In genomic region chr1:62875631-62876030, GRCm38 (mm10) we compare ENCODE assay signal across 17 mouse cellular contexts.
DNase-seq lines count a peak whose midpoint lies in the region; TF ChIP-seq lines count a peak whose summit lies in the region.
"Had no signal": no experiment of that assay in that cellular context is flagged by ENCODE, and none has a peak within 500 bp of the region (broad histone marks: within the 10 kb centered on the region; RNA-seq: fewer than 3 reads in every experiment).

No protein-coding gene starts in this region.

- WGBS in lung, adult 2 months: 58% methylated on average over 9 of the region's 9 CpGs

- peak; percentile 17 to 25 for DNase-seq in spleen, postnatal 36 days (ENCODE audit: low spot score in 2 of 2)
- no peak for DNase-seq in spleen, postnatal 10 days (ENCODE audit: low spot score in 2 of 2)
- DNase-seq in induced T-regulatory cell, adult 2 months (ENCODE audit: low read depth): peak; percentile 69
- DNase-seq in thymus, adult 18-20 months: peak; percentile 8 to 26
- DNase-seq in lung, adult 2 months: no peak
- DNase-seq in urinary bladder, postnatal 4 days (ENCODE audit: low spot score in 2 of 2): no peak
- no peak for DNase-seq in left cerebral cortex, adult 8-10 months (ENCODE audit: low spot score in 2 of 2)
- DNase-seq in gastrocnemius, postnatal 36 days: no peak
- DNase-seq: adrenal gland, adult 2 months; cerebellum, adult 11 months; cerebellum, postnatal 25 days; heart, adult 18-20 months; heart, postnatal 4 days; kidney, postnatal 4 days; lung, embryonic 14.5 days had no signal

- TF ChIP-seq POLR2A in lung, adult 2 months (IDR thresholded peaks at IDR 0.05; ENCODE audit: borderline replicate concordance, extremely low read depth, low read depth, low read length): no peak

- H3K4me1 ChIP-seq in lung, adult 2 months (ENCODE audit: control insufficient read depth, insufficient read depth, low read length): no peaks in the 10 kb centered on the region
- H3K4me1 ChIP-seq: neural tube, embryonic 13.5 days had no signal

- intact Hi-C loops in gastrocnemius, postnatal 36 days (cut with DNase I): no loop called here

- no peak overlapping the region for H3K4me3 ChIP-seq in lung, adult 2 months (replicated peaks; ENCODE audit: extremely low read depth, low read depth, low read length)
- H3K4me3 ChIP-seq: erythroblast, embryonic 14.5 days; neural tube, embryonic 13.5 days had no signal

- TF ChIP-seq CTCF in lung, adult 2 months (IDR thresholded peaks at IDR 0.05; ENCODE audit: insufficient read depth, low read length): no peak

Comparison
In these comparisons a context has a peak if more than half of its experiments do, and no peak if none do; other contexts are left out.
1. DNase-seq: peak in spleen, postnatal 36 days (2 of 2), induced T-regulatory cell, adult 2 months (single experiment) and thymus, adult 18-20 months (2 of 2); none in spleen, postnatal 10 days (0 of 2), lung, adult 2 months (single experiment), urinary bladder, postnatal 4 days (0 of 2), left cerebral cortex, adult 8-10 months (0 of 2) and gastrocnemius, postnatal 36 days (0 of 2).